Mouse (Mus musculus): ENCODE measurements at regions not wholly inside any gene's neighbourhood (a gene's known extent, or its start where the extent isn't known, plus 50 kb on each side); places are given as distances from the start of the nearest gene placed in this dataset.

- Histone ChIP-seq H3K36me3 (ENCODE audit: insufficient read depth) (no peaks in the 10 kb centered on the region), H3K4me2 (ENCODE audit: low read depth) (peak overlapping the region; percentile 69), H3K27me3 (ENCODE audit: insufficient read depth, low read length) (no peaks in the 10 kb centered on the region), H3K9ac (peak overlapping the region; percentile 59), H3K4me3 (ENCODE audit: low read depth, low read length) (peak overlapping the region; percentile 23), H3K9me3 (ENCODE audit: low read length) (no peaks in the 10 kb centered on the region), H3K27ac (ENCODE audit: low read depth, low read length) (peak overlapping the region; percentile 99), H3K4me1 (ENCODE audit: insufficient read depth) (peaks cover 53% of the 10 kb centered on the region)
- no peak for TF ChIP-seq CTCF (IDR thresholded peaks at IDR 0.05; ENCODE audit: low read depth)
- 4% methylated on average over 12 of the region's 12 CpGs for WGBS
- peak; percentile 66 for ATAC-seq
- peak; percentile 93 for DNase-seq
Observed at GRCm38 (mm10) chr2:30718329-30718675, 85.2 kb downstream of the 1700001O22Rik start.

GRCm38 (mm10) chr2:30717566-30718328, 85.7 kb downstream of the 1700001O22Rik start:
- ATAC-seq (peak; percentile 1; the same call in 1 of the 2 replicates), DNase-seq (no peak)
- H3K36me3 ChIP-seq (ENCODE audit: insufficient read depth): no peaks in the 10 kb centered on the region
- H3K4me2 ChIP-seq (ENCODE audit: low read depth): peak overlapping the region; percentile 69
- H3K27ac ChIP-seq (ENCODE audit: low read depth, low read length): peak overlapping the region; percentile 99
- TF ChIP-seq CTCF (IDR thresholded peaks at IDR 0.05; ENCODE audit: low read depth): no peak
- 9% methylated on average over 16 of the region's 16 CpGs for WGBS
- H3K27me3 ChIP-seq (ENCODE audit: insufficient read depth, low read length): no peaks in the 10 kb centered on the region
- H3K4me1 ChIP-seq (ENCODE audit: insufficient read depth): peaks cover 54% of the 10 kb centered on the region
- H3K9me3 ChIP-seq (ENCODE audit: low read length): no peaks in the 10 kb centered on the region
- peak overlapping the region; percentile 59; the same call in 1 of the 2 replicates for H3K9ac ChIP-seq
- no peak overlapping the region for H3K4me3 ChIP-seq (ENCODE audit: low read depth, low read length)

GRCm38 (mm10) chr2:30716580-30717565, 86.6 kb downstream of the 1700001O22Rik start:
- peak overlapping the region; percentile 99 for H3K27ac ChIP-seq (ENCODE audit: low read depth, low read length)
- no peak for TF ChIP-seq CTCF (IDR thresholded peaks at IDR 0.05; ENCODE audit: low read depth)
- peak overlapping the region; percentile 28; the same call in 1 of the 2 replicates for H3K9ac ChIP-seq
- H3K36me3 ChIP-seq (ENCODE audit: insufficient read depth): no peaks in the 10 kb centered on the region
- no peak overlapping the region for H3K4me3 ChIP-seq (ENCODE audit: low read depth, low read length)
- DNase-seq (no peak), ATAC-seq (no peak)
- no peaks in the 10 kb centered on the region for H3K9me3 ChIP-seq (ENCODE audit: low read length)
- 7% methylated on average over 24 of the region's 24 CpGs for WGBS
- H3K4me1 ChIP-seq (ENCODE audit: insufficient read depth): peaks cover 54% of the 10 kb centered on the region
- H3K4me2 ChIP-seq (ENCODE audit: low read depth): no peak overlapping the region
- no peaks in the 10 kb centered on the region for H3K27me3 ChIP-seq (ENCODE audit: insufficient read depth, low read length)

- ATAC-seq: no peak
- TF ChIP-seq CTCF (IDR thresholded peaks at IDR 0.05; ENCODE audit: low read depth): no peak
Observed at GRCm38 (mm10) chr2:30715720-30716310, 87.6 kb downstream of the 1700001O22Rik start.

GRCm38 (mm10) chr2:30713535-30713934, 89.9 kb downstream of the 1700001O22Rik start:
- ATAC-seq (no peak), DNase-seq (no peak)
- 0 out of 2 replicates have a peak overlapping the region, but pooled peaks have one; percentile 36 for H3K27ac ChIP-seq (ENCODE audit: low read depth, low read length)
- peaks cover 43% of the 10 kb centered on the region for H3K4me1 ChIP-seq (ENCODE audit: insufficient read depth)
- no peaks in the 10 kb centered on the region for H3K9me3 ChIP-seq (ENCODE audit: low read length)
- no peak overlapping the region for H3K9ac ChIP-seq
- WGBS: 9% methylated on average over 3 of the region's 3 CpGs
- no peaks in the 10 kb centered on the region for H3K27me3 ChIP-seq (ENCODE audit: insufficient read depth, low read length)
- H3K36me3 ChIP-seq (ENCODE audit: insufficient read depth): no peaks in the 10 kb centered on the region
- H3K4me3 ChIP-seq (ENCODE audit: low read depth, low read length): no peak overlapping the region
- H3K4me2 ChIP-seq (ENCODE audit: low read depth): no peak overlapping the region
- TF ChIP-seq CTCF (IDR thresholded peaks at IDR 0.05; ENCODE audit: low read depth): no peak

More at GRCm38 (mm10) chr2:30715720-30716310, 87.6 kb downstream of the 1700001O22Rik start:
- no peaks in the 10 kb centered on the region for H3K27me3 ChIP-seq (ENCODE audit: insufficient read depth, low read length)
- 0 out of 2 replicates have a peak overlapping the region, but pooled peaks have one; percentile 28 for H3K9ac ChIP-seq
- H3K4me2 ChIP-seq (ENCODE audit: low read depth): no peak overlapping the region
- no peak overlapping the region for H3K27ac ChIP-seq (ENCODE audit: low read depth, low read length)
- DNase-seq: no peak
- H3K9me3 ChIP-seq (ENCODE audit: low read length): no peaks in the 10 kb centered on the region
- peaks cover 55% of the 10 kb centered on the region for H3K4me1 ChIP-seq (ENCODE audit: insufficient read depth)
- no peak overlapping the region for H3K4me3 ChIP-seq (ENCODE audit: low read depth, low read length)
- WGBS: 76% methylated on average over 4 of the region's 4 CpGs
- H3K36me3 ChIP-seq (ENCODE audit: insufficient read depth): no peaks in the 10 kb centered on the region

- WGBS: 61% methylated on average over 9 of the region's 9 CpGs
- Histone ChIP-seq H3K4me3 (ENCODE audit: low read depth, low read length) (no peak overlapping the region), H3K27ac (ENCODE audit: low read depth, low read length) (peak overlapping the region; percentile 92), H3K4me1 (ENCODE audit: insufficient read depth) (peaks cover 46% of the 10 kb centered on the region), H3K4me2 (ENCODE audit: low read depth) (no peak overlapping the region), H3K9ac (no peak overlapping the region; the same call in 1 of the 2 replicates), H3K9me3 (ENCODE audit: low read length) (no peaks in the 10 kb centered on the region), H3K27me3 (ENCODE audit: insufficient read depth, low read length) (no peaks in the 10 kb centered on the region), H3K36me3 (ENCODE audit: insufficient read depth) (no peaks in the 10 kb centered on the region)
- TF ChIP-seq CTCF (IDR thresholded peaks at IDR 0.05; ENCODE audit: low read depth): no peak
- ATAC-seq (no peak), DNase-seq (no peak)
Observed at GRCm38 (mm10) chr2:30712841-30713401, 90.5 kb downstream of the 1700001O22Rik start.
